Mouse (Mus musculus) activated CD4-positive, CD25-positive, alpha-beta regulatory T cell, adult 9 weeks (primary cell): Measurements from ENCODE around the gene Ptcd1. TPM values are rescaled to one million over a fixed set of nuclear protein-coding genes. Genes with fewer than 3 reads are reported as not detected.

Experiments
- polyA plus RNA-seq: library from polyadenylated mRNA; unstranded; fragments of 100-300 nt; shearing (Covaris generic); gene quantifications from one replicate; pipeline ENCODE4 v1.2.1, GENCODE M21; 2017

Gene Ptcd1
- 28.9 TPM for polyA plus RNA-seq

DNA sequence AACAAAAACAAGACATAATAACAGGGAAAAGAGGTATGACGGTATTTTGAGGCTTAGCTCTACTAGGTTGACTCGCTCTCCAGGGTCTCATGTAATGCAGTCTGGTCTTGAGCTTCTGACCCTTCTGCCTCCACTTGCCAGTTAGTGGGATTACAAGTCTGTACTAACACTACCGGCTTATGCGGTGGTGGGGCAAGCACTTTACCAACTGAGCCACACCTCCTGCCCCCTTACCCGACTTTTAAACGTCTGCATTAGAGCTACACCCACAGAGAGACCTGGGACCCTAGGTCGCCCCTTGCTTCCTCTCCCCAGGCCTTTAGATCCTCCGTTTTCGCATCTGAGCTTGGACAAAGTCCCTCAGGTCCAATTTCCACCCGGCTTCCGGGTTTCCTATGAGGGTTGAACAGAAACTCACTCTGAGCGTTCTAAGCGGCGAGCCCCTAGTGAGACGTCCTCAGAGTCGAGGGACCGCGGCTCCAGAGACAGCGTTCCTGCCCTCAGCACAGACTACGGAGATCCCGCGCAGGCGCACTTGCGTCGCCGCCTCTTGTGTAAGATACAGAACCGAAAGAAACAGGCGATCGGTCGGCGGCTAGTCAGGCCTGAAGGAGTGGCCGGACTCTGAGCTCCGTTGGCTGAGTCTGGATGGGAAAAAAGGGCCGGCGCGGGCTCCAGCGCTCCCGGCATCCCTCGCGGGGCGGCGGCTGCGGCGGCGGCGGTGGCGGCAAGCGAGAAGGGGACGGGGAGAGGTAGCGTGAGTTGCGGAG is at the start of gene Ptcd1, which contains the start of gene Cpsf4:
Gene Ptcd1 (minus strand): TSS at position 573 of the 770 bp plus-strand sequence.
Gene Cpsf4 (plus strand): TSS at position 678 of the 770 bp plus-strand sequence.

DNA sequence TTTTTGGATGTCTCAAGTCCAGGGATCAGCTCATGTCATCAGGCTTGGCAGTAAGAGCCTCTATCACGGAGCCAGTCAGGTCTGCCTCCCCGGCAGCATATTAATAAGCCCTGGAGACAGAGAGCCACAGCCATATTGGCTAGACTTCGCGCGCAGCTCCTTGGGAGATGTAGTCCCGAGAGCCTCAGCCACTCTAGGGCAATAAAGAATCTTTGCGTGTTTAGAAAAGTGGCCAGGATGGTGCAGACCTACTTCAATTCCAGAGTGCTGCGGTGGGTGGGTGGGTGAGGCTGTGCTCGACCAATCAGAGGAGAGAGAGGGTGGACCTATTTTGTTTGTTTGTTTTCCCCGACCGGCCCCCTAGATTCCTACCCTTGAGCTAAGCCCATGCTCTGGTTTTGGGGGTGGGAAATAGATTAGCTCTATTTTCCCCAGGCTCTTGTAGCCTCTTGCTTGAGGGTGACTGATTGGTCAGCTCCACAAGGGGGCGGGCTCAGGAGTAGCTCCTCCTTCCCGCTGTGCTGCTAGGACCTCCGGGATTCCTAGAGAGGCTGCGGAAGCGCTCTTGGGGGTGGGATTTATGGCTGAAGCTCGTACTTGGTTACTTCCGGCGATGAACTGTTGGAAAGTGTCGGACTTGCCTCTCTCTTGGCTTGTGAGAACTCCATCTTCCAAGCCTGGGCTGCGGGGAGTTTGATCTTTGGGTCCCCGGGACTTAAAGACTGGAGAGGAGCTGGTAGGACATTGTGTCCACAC is 37.2 kb upstream of the Ptcd1 start, which contains the start of gene Zkscan5:
Gene Zkscan5 (plus strand): TSS at position 627 of the 756 bp plus-strand sequence.

DNA sequence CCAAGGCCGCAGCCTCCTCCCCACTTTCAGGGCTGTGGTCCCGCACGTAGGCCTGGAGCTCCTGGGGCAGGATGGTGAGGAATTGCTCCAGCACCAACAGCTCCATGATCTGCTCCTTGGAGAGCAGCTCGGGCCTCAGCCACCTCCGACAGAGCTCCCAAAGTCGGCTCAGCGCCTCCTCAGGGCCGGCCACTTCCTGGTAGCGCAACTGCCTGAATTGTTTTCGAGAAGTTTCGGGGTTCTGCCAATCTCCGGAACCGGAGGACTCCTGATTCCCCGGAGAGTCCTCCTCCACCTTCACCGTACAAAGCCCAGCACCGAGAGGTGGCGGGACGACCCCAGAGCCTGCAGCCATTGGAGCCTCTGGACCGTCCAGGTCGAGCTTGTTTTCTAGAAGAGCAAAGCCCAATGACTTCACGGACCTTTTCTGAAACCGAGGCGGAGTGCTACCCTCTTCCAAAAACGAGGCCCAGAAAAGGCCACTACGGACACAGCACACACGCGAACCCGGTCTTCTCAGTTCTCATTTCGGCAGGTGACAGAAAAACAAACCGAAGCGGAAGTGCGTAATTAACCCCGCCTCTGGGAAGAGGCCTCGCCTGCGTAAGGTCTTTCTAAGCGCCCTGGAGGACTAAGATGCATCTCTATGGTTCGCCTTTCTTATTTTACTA is 34.5 kb upstream of the Ptcd1 start, which contains the start of gene Zkscan14:
Gene Zkscan14 (minus strand): TSS at position 548 of the 671 bp plus-strand sequence.

DNA sequence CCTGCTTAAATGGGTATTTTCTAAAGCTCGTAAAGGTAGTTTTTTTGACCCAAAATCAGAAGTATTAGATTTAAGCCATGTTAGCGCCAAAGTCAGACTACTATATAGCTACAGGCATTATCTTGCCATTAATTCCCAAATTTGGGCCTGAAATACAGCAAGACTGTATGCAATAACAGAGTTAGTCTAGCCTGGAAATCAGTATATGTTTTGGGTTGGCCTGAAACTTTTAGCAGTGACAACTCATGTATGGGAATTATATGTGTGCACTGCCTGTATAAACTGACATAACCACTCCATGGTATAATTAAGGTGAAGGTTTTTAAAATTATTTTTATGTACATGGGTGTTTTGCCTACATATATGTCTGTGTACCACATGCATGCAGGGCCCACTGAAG is 25.1 kb upstream of the Ptcd1 start, which contains the start of gene Atp5j2:
Gene Atp5j2 (minus strand): TSS at position 101 of the 400 bp plus-strand sequence.

DNA sequence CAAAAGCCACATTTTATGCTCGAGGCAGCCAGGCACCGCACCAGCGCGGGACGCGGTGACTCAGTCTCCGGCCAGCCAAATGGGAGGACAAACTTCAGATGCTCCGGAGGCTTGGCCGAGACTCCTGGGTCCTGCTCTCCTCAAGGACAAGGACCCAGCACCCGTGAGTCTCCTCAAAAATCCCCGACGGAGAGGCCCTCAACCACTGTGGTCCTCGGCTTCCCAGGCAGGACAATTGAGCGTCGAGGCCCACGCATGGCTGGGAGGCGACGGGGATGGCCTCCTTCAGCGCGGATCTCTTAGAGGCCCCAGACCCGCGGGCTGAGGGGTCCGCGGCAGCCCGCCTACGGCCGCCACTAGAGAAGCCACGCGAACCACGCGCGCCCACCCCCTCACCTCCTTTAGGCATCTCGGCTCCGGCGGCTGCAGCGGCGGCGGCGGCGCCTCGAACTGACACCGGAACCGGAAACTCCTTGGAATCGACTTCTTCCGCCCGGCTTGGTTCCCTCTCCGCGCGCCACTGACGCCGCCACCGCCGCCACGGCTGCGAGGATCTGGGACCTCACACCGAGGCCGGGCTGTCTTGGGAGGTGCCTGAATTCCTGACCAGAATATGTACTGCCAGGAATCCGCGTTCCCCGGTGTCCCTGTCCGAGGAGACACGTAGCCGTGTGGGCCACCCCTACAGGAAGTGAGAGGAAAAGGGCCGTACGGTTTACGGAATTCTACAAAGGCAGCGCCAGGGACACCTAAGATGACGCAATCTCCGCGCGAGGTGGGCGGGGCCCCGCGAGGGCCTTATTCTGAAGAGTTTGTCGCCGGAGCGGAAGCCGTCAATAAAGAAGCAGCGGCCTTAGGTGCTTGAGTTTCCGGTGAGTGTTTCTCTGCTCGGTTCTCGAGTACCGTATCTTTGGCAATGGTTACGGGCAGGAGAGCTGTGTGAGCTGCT is 27.1 kb downstream of the Ptcd1 start, which contains the start of the genes Pdap1 and Bud31:
Gene Pdap1 (minus strand): TSS at position 668 of the 949 bp plus-strand sequence.
Gene Bud31 (plus strand): TSS at position 792 of the 949 bp plus-strand sequence.

DNA sequence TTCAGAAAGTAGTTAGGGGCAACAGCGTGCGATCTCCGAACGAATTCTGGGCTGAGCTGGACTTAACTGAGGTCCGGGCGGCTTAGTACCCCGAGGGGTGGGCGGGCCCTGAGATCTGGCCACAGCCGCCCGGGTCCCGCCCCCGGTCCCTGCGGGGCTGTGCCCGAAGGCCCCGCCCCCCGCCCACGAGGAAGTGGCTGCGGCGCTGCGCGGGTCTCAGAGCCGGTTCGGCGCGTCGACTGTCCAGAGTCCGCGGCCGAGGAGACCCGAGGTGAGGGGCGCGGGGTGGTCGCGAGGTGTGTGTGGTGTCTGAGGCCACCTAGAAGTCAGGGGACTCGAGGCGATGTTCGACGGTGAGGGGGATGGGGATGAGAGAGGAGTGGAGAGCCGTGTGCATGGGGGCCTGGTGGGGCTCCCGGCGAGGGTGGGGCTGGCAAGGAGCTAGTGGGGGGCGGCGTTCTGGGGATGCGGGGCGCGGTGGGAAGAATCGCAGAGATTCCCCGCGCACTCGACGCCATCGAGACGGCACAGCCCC is 52.8 kb downstream of the Ptcd1 start, which contains the start of gene Arpc1b:
Gene Arpc1b (plus strand): TSS at position 145 of the 535 bp plus-strand sequence.

Other genes starting within 250 kb of the Ptcd1 start
- gene Smurf1, start 201.3 kb downstream of the Ptcd1 start, polyA plus RNA-seq: 3.2 TPM
- gene Gm4871, start 134.4 kb downstream of the Ptcd1 start, polyA plus RNA-seq: not detected
- gene 1700018F24Rik, start 124.1 kb downstream of the Ptcd1 start, polyA plus RNA-seq: not detected
- 87.7 TPM for gene Arpc1a, start 83.3 kb downstream of the Ptcd1 start, polyA plus RNA-seq
- not detected for gene Kpna7, start 83.1 kb downstream of the Ptcd1 start, polyA plus RNA-seq
- 1,374 TPM for gene Arpc1b, start 52.9 kb downstream of the Ptcd1 start, polyA plus RNA-seq
- gene Pdap1, start 26.9 kb downstream of the Ptcd1 start, polyA plus RNA-seq: 62.8 TPM
- 212 TPM for gene Bud31, start 26.7 kb downstream of the Ptcd1 start, polyA plus RNA-seq
- gene Cpsf4, start 105 bp upstream of the Ptcd1 start, polyA plus RNA-seq: 34.3 TPM
- 479 TPM for gene Atp5j2, start 25.0 kb upstream of the Ptcd1 start, polyA plus RNA-seq
- 25.8 TPM for gene Zkscan14, start 34.8 kb upstream of the Ptcd1 start, polyA plus RNA-seq
- 8.3 TPM for gene Zkscan5, start 37.5 kb upstream of the Ptcd1 start, polyA plus RNA-seq
- gene Zfp655, start 64.6 kb upstream of the Ptcd1 start, polyA plus RNA-seq: 54.7 TPM
- 0.83 TPM for gene Zscan25, start 113.4 kb upstream of the Ptcd1 start, polyA plus RNA-seq
- not detected for gene Cyp3a57, start 178.2 kb upstream of the Ptcd1 start, polyA plus RNA-seq